Mouse (Mus musculus) hindbrain, embryonic 16.5 days (tissue): ENCODE measurements around the gene Olfr603. TPM values are rescaled to one million over a fixed set of nuclear protein-coding genes. Genes with fewer than 3 reads are reported as not detected.

ENCODE experiments used
- microRNA-seq: library from miRNA; unstranded; fragments of <30 nt; microRNA quantifications from one replicate; pipeline ENCODE4, GENCODE M21; 2017
- polyA plus RNA-seq: library from polyadenylated mRNA; unstranded; fragments of >200 nt; fragmentation: Nextera tagmentation; extraction: Ambion mirVana; gene quantifications from 2 replicates; pipeline ENCODE4 v1.2.1, GENCODE M21; 2015

Gene Olfr603
- polyA plus RNA-seq, 1 experiment from 2014 or later = not detected

Small RNAs within 50 kb of the gene (microRNA-seq; reads per million reads assigned to microRNA genes)
- not detected for gene Gm25774

Other genes starting within 250 kb of the Olfr603 start
- gene Olfr588-ps1, start 245.3 kb downstream of the Olfr603 start, polyA plus RNA-seq = not detected in 2 replicates
- not detected in 2 replicates for gene Olfr589, start 229.8 kb downstream of the Olfr603 start, polyA plus RNA-seq
- gene Olfr591, start 207.8 kb downstream of the Olfr603 start, polyA plus RNA-seq = not detected in 2 replicates
- not detected in 2 replicates for gene Olfr592, start 201.4 kb downstream of the Olfr603 start, polyA plus RNA-seq
- not detected in 2 replicates for gene Olfr593, start 174.3 kb downstream of the Olfr603 start, polyA plus RNA-seq
- gene Olfr594, start 169.2 kb downstream of the Olfr603 start, polyA plus RNA-seq = not detected in 2 replicates
- gene Usp17ld, start 133.7 kb downstream of the Olfr603 start, polyA plus RNA-seq = not detected in 2 replicates
- not detected in 2 replicates for gene Olfr596, start 80.5 kb downstream of the Olfr603 start, polyA plus RNA-seq
- not detected in 2 replicates for gene Olfr597, start 69.9 kb downstream of the Olfr603 start, polyA plus RNA-seq
- not detected in 2 replicates for gene Olfr598, start 62.6 kb downstream of the Olfr603 start, polyA plus RNA-seq
- not detected in 2 replicates for gene Olfr599, start 50.3 kb downstream of the Olfr603 start, polyA plus RNA-seq
- gene Olfr600, start 36.5 kb downstream of the Olfr603 start, polyA plus RNA-seq = not detected in 2 replicates
- not detected in 2 replicates for gene Olfr601, start 23.5 kb downstream of the Olfr603 start, polyA plus RNA-seq
- not detected in 2 replicates for gene Usp17lc, start 28.9 kb upstream of the Olfr603 start, polyA plus RNA-seq
- not detected in 2 replicates for gene Olfr605, start 59.3 kb upstream of the Olfr603 start, polyA plus RNA-seq
- gene Olfr606, start 62.9 kb upstream of the Olfr603 start, polyA plus RNA-seq = not detected in 2 replicates
- not detected in 2 replicates for gene Olfr607, start 78.0 kb upstream of the Olfr603 start, polyA plus RNA-seq
- not detected in 2 replicates for gene Olfr608, start 83.7 kb upstream of the Olfr603 start, polyA plus RNA-seq
- gene Olfr609, start 111.9 kb upstream of the Olfr603 start, polyA plus RNA-seq = not detected in 2 replicates
- not detected in 2 replicates for gene Olfr610, start 125.9 kb upstream of the Olfr603 start, polyA plus RNA-seq
- not detected in 2 replicates for gene Olfr611, start 134.7 kb upstream of the Olfr603 start, polyA plus RNA-seq
- gene Olfr612, start 156.5 kb upstream of the Olfr603 start, polyA plus RNA-seq = not detected in 2 replicates
- not detected in 2 replicates for gene Olfr613, start 161.9 kb upstream of the Olfr603 start, polyA plus RNA-seq
- not detected in 2 replicates for gene Olfr615, start 169.9 kb upstream of the Olfr603 start, polyA plus RNA-seq
- gene Olfr616, start 183.0 kb upstream of the Olfr603 start, polyA plus RNA-seq = not detected in 2 replicates
- not detected in 2 replicates for gene Olfr617, start 186.9 kb upstream of the Olfr603 start, polyA plus RNA-seq
- 0.16 TPM in 1 of 2 replicates, not detected in the other for gene Olfr618, start 203.9 kb upstream of the Olfr603 start, polyA plus RNA-seq
- not detected in 2 replicates for gene Olfr619, start 214.4 kb upstream of the Olfr603 start, polyA plus RNA-seq
- gene Olfr620, start 226.4 kb upstream of the Olfr603 start, polyA plus RNA-seq = not detected in 2 replicates